Mouse (Mus musculus) erythroblast, embryonic 14.5 days (primary cell): ENCODE results near the gene Hmga1.

Experiments used
- GATA1 ChIP-seq: IDR thresholded peaks from 2 replicates; pipeline ENCODE4 v1.6.1; 2012; ENCODE audit warnings: low read length, inconsistent platforms, mixed read lengths
- TAL1 ChIP-seq: IDR thresholded peaks from 3 replicates; pipeline ENCODE4 v1.6.1; 2012; ENCODE audit warnings: low read length, inconsistent platforms, mixed read lengths

DNA sequence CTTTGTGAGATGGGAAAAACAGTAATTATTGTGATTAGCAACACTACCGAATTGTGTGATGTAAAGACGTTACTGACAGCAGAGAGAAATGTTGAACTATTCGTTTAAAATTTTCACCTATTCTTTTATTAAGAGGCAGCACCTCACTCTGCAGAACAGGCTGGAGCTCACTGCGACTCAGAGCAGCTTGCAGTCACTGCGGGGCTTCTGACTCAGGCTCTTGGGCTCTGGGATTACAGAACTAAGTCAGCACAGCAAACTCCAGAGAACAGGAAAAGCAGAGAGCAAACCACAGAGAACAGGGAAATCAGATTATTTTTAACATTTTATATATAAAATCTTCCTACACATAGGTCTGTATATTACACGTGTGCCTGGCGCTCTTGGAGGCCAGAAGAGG is 53.3 kb downstream of the Hmga1 start:
- TF ChIP-seq TAL1 (no peak), GATA1 (no peak)
